Mouse (Mus musculus) ovary, adult 10 weeks (tissue): ENCODE measurements around the gene Plac8. TPM values are rescaled to one million over a fixed set of nuclear protein-coding genes. Genes with fewer than 3 reads are reported as not detected.

Experiments
- polyA plus RNA-seq: library from polyadenylated mRNA; stranded (reverse); fragments of 350-450 nt; fragmentation: Illumina TruSeq; extraction: RNeasy Lipid Tissue Mini Kit (QIAGEN cat#74804); gene quantifications from one replicate; pipeline ENCODE4 v1.2.3, GENCODE M21; 2014

Gene Plac8
- polyA plus RNA-seq: 14.1 TPM

GRCm38 (mm10) chr5:100572069-100572468 is at the start of gene Plac8:
Plac8 (minus strand) TSS chr5:100572245.

DNA sequence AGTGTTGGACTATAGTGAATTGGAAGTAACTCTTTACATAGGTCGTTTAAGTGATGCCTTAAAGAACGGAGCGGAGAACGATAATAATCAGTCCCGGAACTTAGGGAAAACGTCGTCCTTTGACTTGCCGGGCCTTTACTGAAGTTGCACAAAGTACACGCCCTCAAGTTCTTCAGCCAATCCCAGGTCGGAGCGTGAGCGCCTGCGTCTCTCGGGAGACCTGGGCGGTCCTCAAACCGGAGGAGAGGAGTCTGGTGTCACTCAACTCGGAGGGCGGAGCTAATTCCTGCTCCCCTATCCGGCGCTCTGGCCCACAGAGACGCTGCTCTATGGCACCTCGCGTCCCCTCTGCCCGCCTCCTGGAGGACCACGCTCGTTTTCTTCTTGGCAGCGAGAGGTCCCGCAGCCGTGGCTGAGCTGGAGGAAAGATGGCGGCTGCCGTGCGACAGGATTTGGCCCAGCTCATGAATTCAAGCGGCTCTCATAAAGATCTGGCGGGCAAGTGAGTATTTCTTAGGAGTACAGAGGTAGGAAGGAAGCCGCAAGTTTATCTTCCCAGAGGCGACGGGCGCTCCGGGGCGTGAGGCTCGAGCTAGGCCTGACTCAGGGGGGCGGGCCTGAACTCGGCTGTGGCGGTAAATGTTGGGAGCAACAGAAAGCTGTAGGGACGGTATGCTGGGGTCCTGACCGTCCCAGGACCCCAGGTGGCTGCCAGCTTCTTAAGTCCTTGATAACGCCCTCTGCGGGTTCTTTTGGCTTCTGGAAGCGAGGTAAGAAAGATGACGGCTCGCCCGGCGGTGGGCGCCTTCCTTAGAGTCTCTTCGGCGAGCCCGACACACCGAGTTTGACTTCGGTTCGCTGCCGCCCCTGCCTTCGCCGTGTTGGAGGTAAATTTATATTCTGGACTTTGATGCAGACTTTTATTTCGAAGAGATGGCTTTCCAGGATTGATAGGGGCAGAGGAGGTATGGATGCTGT is 53.7 kb downstream of the Plac8 start, which contains the start of gene Cops4:
Gene Cops4 (plus strand): TSS at position 261 of the 978 bp plus-strand sequence.

Other genes with a start within 250 kb of the Plac8 start
- 285 TPM for gene Sec31a, start 156.0 kb downstream of the Plac8 start, polyA plus RNA-seq
- 35.0 TPM for gene Lin54, start 71.6 kb downstream of the Plac8 start, polyA plus RNA-seq
- gene Cops4, start 53.9 kb downstream of the Plac8 start, polyA plus RNA-seq: 115 TPM
- gene Coq2, start 102.9 kb upstream of the Plac8 start, polyA plus RNA-seq: 11.1 TPM
- 3.1 TPM for gene Hpse, start 147.5 kb upstream of the Plac8 start, polyA plus RNA-seq
- 11.1 TPM for gene Helq, start 226.4 kb upstream of the Plac8 start, polyA plus RNA-seq
- gene Mrps18c, start 226.4 kb upstream of the Plac8 start, polyA plus RNA-seq: 217 TPM
- 48.4 TPM for gene Abraxas1, start 248.7 kb upstream of the Plac8 start, polyA plus RNA-seq